Mouse (Mus musculus) cerebellum, postnatal 14 days (tissue): ENCODE results near the gene Bicdl1.

Source experiments
- DNase-seq, 2 experiments: peaks; one replicate each; pipeline ENCODE4 v3.0.0; 2021; ENCODE audit warnings: mixed read lengths in 2 of 2

Bicdl1 gene

DNA sequence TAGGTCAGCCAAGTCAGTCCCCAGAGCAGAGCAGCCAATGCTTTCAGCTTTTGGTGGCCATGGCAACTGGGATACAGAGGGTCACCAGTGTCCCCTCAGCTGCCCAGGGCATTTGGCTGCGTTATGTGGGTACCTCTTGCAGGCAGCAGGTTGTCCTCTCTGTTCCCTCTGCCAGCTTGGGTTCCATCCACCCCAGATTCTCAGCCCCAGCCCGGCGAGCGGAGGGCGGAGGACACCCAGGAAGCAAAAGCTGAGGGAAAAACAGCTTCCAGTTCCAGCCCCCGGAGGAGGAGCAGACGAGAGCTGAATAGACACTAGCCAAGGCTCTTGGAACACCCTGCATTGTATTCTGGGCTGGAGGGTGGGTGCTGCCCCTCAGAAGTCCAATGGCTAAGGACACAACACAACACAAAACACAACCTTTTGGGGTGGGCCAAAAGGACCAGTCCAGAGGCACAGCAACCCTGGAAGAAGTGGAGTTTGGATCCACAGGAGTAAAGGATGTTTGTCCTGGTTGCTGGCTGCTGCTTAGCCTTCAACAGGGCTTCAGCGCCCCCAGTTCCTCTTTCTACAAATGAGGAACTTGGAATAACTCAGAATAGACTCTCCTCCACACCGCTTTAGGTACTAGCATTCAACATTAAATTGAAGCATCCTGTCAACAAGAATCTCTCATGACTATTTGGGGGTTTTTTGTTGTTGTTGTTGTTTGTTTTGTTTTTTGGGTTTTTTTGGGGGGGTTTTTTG is 107.6 kb downstream of the Bicdl1 start:
- DNase-seq = no peak

DNA sequence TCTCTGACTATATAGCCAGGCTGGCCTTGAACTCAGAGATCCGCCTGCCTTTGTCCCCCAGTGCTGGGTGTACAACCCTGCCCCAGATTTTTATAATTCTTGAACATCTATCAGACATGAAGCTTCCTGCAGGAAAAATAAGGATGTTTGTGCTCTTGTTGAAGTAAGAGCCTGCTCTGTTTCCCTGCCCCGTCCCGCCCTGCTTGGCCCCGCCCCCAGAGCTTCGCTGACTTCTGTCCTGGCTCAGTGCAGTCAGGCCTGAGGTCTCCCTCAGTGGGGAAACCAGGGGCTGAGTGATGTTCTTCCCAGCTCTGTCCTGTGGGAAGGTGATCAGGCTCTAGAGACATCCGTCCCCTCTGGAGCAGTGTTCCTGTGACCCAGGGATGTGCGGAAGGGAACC is 108.7 kb downstream of the Bicdl1 start:
- DNase-seq = no peak

DNA sequence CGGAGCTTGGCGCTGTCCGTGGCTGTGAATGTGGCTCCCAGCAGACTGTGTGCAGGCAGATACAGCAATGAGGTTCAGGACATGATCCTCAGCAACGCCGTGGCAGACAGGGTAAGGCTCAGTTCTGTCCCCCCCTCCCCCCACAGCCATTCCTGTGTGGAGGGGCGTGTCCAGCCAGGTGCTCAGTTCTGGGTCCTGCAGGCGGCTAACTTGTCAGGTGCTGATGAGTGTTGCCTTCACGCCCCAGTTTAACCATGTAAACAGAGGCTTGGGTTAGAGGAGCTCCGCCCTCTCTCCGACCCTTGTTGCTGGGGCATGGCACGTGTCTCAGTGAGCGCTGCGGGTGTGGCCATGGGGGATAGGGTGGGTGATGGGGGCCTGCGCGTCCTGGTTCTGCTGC is 111.7 kb downstream of the Bicdl1 start:
- no peak for DNase-seq

DNA sequence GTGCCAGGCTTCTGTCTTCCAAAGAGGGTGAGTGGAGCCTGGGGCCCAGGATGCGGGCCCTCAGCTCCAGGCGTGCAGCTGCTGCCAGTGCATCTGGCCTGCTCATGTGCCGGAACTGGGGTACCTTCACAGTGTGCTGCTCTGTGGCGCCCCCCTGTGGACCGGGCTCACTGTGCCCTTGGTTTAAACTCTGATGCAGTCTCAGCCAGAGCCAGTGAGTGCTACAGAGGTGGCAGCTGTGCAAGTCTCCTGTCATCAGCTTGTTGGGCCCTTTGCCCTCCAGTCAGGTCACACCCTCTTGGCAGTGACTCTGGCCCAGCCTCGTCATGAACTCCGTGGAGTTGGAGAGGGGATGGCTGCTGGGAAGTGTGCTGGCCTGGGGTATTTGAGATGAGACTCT is 116.5 kb downstream of the Bicdl1 start:
- DNase-seq = peak; percentile 27 to 72

DNA sequence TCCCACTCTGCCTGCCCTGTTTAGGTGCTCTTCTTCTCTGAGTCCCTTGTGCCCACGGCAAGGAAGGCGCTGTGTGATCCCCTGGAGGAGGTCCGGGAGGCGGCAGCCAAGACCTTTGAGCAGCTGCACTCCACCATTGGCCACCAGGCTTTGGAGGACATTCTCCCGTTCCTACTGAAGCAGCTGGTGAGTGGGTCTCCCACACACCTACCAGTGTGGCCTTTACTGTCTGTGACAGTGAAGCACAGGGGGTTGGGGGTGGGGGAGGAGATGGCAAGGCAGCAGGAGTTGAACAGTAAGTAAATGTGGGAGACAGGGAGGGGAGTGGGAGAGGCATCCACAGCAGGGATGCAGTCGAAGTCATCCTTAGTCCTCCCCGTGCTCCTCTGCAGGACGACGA is 118.1 kb downstream of the Bicdl1 start:
- no peak for DNase-seq

DNA sequence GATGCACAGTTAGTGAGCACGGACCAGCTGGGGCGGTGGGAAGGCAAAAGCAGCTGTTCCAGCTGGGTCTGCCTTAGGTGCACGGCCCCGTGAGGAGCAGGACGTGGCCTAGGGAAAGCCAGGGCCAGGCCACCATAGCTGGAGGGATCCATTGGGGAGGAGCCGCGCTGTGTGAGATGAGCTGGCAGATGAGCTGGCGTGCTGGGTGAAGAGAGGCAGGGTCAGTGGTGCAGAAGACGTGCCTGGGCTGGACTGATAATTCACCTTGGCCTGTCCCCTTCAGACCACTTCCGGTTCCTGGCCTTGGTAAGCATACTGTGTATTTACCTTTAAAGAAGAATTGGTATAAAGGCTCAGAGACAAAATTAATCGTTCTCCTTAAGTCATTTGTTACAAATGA is 119.9 kb downstream of the Bicdl1 start:
- no peak for DNase-seq

DNA sequence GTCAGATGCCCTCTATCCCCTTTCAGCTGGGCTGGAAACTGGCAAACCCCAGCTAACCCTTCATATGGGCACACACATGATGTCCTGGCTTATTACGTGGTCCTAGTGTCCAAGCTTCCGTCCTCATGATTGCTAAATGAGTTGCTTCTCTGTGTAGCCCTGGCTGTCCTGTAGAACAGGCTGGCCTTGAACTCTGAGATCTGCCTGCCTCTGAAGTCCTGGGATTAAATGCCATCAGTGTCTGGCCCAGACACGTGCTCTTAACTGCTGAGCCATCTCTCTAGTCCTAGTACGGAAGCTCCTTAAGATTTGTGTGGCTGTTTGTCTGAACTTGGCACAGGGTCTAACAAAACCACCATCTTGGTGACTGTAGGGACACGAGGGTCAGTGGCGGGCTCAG is 127.9 kb downstream of the Bicdl1 start:
- no peak for DNase-seq
